In the genomic region with DNA sequence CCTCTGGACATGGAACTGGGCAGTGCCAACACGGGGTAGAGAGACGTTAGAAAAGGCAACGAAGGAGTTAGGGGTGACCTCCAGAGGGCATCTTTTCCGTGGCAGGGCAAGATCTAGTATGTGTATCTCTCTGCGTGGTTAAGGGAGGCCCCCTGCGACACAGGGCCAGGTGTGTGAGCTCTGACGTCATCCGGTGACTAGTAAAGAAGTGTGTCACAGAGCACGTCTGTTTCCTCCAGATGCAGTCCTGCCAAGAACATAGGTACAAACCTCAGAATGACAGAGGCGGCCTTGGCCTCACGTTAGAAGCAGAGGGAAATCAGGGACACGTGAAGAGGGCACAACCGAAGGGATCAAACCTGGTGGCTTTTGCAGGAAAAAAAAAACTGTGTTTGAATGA, we compare ENCODE assay signal across 19 mouse cellular contexts. TPM values are rescaled to one million over a fixed set of nuclear protein-coding genes. Genes with fewer than 3 reads are reported as not detected.
DNase-seq lines count a peak whose midpoint lies in the region.
"Had no signal": no experiment of that assay in that cellular context is flagged by ENCODE, and none has a peak within 500 bp of the region (broad histone marks: within the 10 kb centered on the region; RNA-seq: fewer than 3 reads in every experiment).

No protein-coding gene starts in this region.

- H3K36me3 ChIP-seq in splenic B cell, adult 2 months (ENCODE audit: control insufficient read depth, insufficient read depth, low read length, poor library complexity, severe bottlenecking): no peaks in the 10 kb centered on the region
- H3K36me3 ChIP-seq: embryonic facial prominence, embryonic 13.5 days; forebrain, embryonic 15.5 days; hindbrain, embryonic 10.5 days had no signal

- H3K27me3 ChIP-seq in splenic B cell, adult 2 months (ENCODE audit: control insufficient read depth, insufficient read depth, low read length, poor library complexity, severe bottlenecking): no peaks in the 10 kb centered on the region
- H3K27me3 ChIP-seq: embryonic facial prominence, embryonic 13.5 days; forebrain, embryonic 15.5 days had no signal

- peak; percentile 82 for DNase-seq in CD4-positive, CD25-positive, alpha-beta regulatory T cell, adult 2 months (ENCODE audit: low read depth, low spot score)
- peak; percentile 72 for DNase-seq in T-cell, adult 2 months (ENCODE audit: low spot score)
- peak; percentile 33 for DNase-seq in splenic B cell, adult 2 months (ENCODE audit: low read depth, low spot score)
- DNase-seq in thymus, postnatal 36 days: peak; percentile 70 to 87
- DNase-seq in layer of hippocampus, adult 9-11 months: no peak
- DNase-seq in spleen, postnatal 4 days (ENCODE audit: low spot score in 2 of 2): no peak
- DNase-seq in layer of hippocampus, postnatal 36 days: no peak
- DNase-seq: adrenal gland, adult 8-10 months; cerebellum, postnatal 14 days; kidney, adult 8-10 months; kidney, postnatal 14 days; left cerebral cortex, postnatal 4 days; liver; liver, postnatal 0 days; lung, postnatal 14 days; retina, postnatal 1 day had no signal

RNA-seq across cellular contexts. Expression of gene Snx18, which starts 44.1 kb away (rescaled TPM):
- 10 to 100 TPM; 21.6 to 22.7 TPM for total RNA-seq in layer of hippocampus, postnatal 36 days (2021)

Comparison
In these comparisons a context has a peak if more than half of its experiments do, and no peak if none do; other contexts are left out.
1. DNase-seq: peak in CD4-positive, CD25-positive, alpha-beta regulatory T cell, adult 2 months (single experiment), T-cell, adult 2 months (single experiment), splenic B cell, adult 2 months (single experiment) and thymus, postnatal 36 days (2 of 2); none in layer of hippocampus, adult 9-11 months (single experiment), spleen, postnatal 4 days (0 of 2) and layer of hippocampus, postnatal 36 days (0 of 2).